Mouse (Mus musculus) T-cell, adult 66 days (primary cell): ENCODE measurements around the gene Fgr. TPM values are rescaled to one million over a fixed set of nuclear protein-coding genes. Genes with fewer than 3 reads are reported as not detected.

Experiments
- total RNA-seq, 2 experiments: library from RNA; stranded (reverse); gene quantifications; 3 replicates in 1 of 2; 4 replicates in 1 of 2; pipeline ENCODE4 v1.2.4; 2023

Gene Fgr
- 1 to 10 TPM; 2.5 to 6.2 TPM for total RNA-seq

GRCm38 (mm10) chr4:132973814-132974398 lies at the start of gene Fgr:
Fgr (plus strand) TSS chr4:132974095.

GRCm38 (mm10) chr4:133011028-133011820 lies 37.3 kb downstream of the Fgr start, which contains the start of gene Ahdc1:
Ahdc1 (plus strand) TSS chr4:133011260.

Other genes with a start within 250 kb of the Fgr start
- 1 to 10 TPM; 2.2 to 3.0 TPM for gene Xkr8, start 241.5 kb upstream of the Fgr start, total RNA-seq
- 1 to 10 TPM in 1 of 2 experiments, under 1 TPM in 1; 0.39 to 1.2 TPM for gene Smpdl3b, start 216.8 kb upstream of the Fgr start, total RNA-seq
- 10 to 100 TPM; 55.5 to 59.9 TPM for gene Rpa2, start 205.8 kb upstream of the Fgr start, total RNA-seq
- gene Themis2, start 177.7 kb upstream of the Fgr start, total RNA-seq: 1 to 10 TPM; 1.2 to 3.4 TPM
- gene Ppp1r8, start 130.9 kb upstream of the Fgr start, total RNA-seq: 10 to 100 TPM; 48.9 to 55.3 TPM
- gene Stx12, start 89.6 kb upstream of the Fgr start, total RNA-seq: 10 to 100 TPM; 20.4 to 27.0 TPM
- 10 to 100 TPM; 27.4 to 36.8 TPM for gene Fam76a, start 51.5 kb upstream of the Fgr start, total RNA-seq
- 10 to 100 TPM; 63.0 to 66.9 TPM for gene Ahdc1, start 37.2 kb downstream of the Fgr start, total RNA-seq
- gene Wasf2, start 156.4 kb downstream of the Fgr start, total RNA-seq: 100 to 1,000 TPM; 228 to 232 TPM
- 1 to 10 TPM; 2.5 to 3.1 TPM for gene Cd164l2, start 238.0 kb downstream of the Fgr start, total RNA-seq
- not detected for gene Gpr3, start 238.4 kb downstream of the Fgr start, total RNA-seq